Mouse (Mus musculus) forebrain, postnatal 0 days (tissue): Measurements from ENCODE around the gene Apc2. TPM values are rescaled to one million over a fixed set of nuclear protein-coding genes. Genes with fewer than 3 reads are reported as not detected.
"Not testable (repeated sequence)": the region's sequence is repeated elsewhere in the genome, so short reads cannot be mapped to it uniquely, and the experiment has no call there.

Experiments
- ATAC-seq: fragments of 200-750 bp; cut with Nextera tagmentation; 2 replicates; pipeline ENCODE4 v1.8.0; 2017; ENCODE audit warnings: mild to moderate bottlenecking, moderate library complexity
- DNase-seq: peaks from one replicate; pipeline ENCODE4 v3.0.0-alpha.2; 2015
- H3K27ac ChIP-seq: fragments of 300-500 bp; sonication (generic); 2 replicates; pipeline ENCODE4 v1.5.1; 2014; ENCODE audit warnings: low read depth, mild to moderate bottlenecking, antibody characterized with exemption, low read length, moderate library complexity, mixed read lengths
- H3K27me3 ChIP-seq: fragments of 300-500 bp; sonication (generic); 2 replicates; pipeline ENCODE4 v1.6.1; 2014; ENCODE audit warnings: mild to moderate bottlenecking, low read length, mixed read lengths; ENCODE audit not compliant: insufficient read depth
- H3K36me3 ChIP-seq: fragments of 300-500 bp; sonication (generic); 2 replicates; pipeline ENCODE4 v1.6.1; 2014; ENCODE audit warnings: mild to moderate bottlenecking, moderate library complexity; ENCODE audit not compliant: insufficient read depth
- H3K4me1 ChIP-seq: fragments of 300-500 bp; sonication (generic); 2 replicates; pipeline ENCODE4 v1.6.1; 2014; ENCODE audit warnings: antibody characterized with exemption; ENCODE audit not compliant: insufficient read depth
- H3K4me2 ChIP-seq: fragments of 300-500 bp; sonication (generic); 2 replicates; pipeline ENCODE4 v1.6.1; 2014; ENCODE audit warnings: low read depth, mild to moderate bottlenecking, moderate library complexity
- H3K4me3 ChIP-seq: fragments of 300-500 bp; sonication (generic); 2 replicates; pipeline ENCODE4 v1.5.1; 2014; ENCODE audit warnings: low read depth, low read length, mixed read lengths
- H3K9ac ChIP-seq: fragments of 300-500 bp; sonication (generic); 2 replicates; pipeline ENCODE4 v1.6.1; 2014; ENCODE audit warnings: mild to moderate bottlenecking
- H3K9me3 ChIP-seq: fragments of 300-500 bp; sonication (generic); 2 replicates; pipeline ENCODE4 v1.6.1; 2016; ENCODE audit warnings: low read length
- CTCF ChIP-seq: sonication (generic); IDR thresholded peaks from 2 replicates; pipeline ENCODE4 v1.5.1; 2016; ENCODE audit warnings: antibody characterized with exemption, control low read depth, low read depth
- WGBS: fragments of 180-500 bp; shearing (Covaris S2); extraction: QIAGEN DNeasy Blood & Tissue Kit; methylation state at CpG from one replicate; pipeline ENCODE4 v1.1.7; 2014; 5-methylcytosine and 5-hydroxymethylcytosine counted together
- polyA plus RNA-seq: library from polyadenylated mRNA; unstranded; fragments of >200 nt; fragmentation: Nextera tagmentation; extraction: Ambion mirVana; gene quantifications from 2 replicates; pipeline ENCODE4 v1.2.1, GENCODE M21; 2015
- total RNA-seq: library from RNA; depleted of rRNA; stranded (reverse); fragments of >200 nt; gene quantifications from 2 replicates; pipeline ENCODE4 v1.2.3, GENCODE M21; 2014

Apc2 gene
- total and polyA plus RNA-seq, 2 experiments from 2014 or later: 112 to 328 TPM

DNA sequence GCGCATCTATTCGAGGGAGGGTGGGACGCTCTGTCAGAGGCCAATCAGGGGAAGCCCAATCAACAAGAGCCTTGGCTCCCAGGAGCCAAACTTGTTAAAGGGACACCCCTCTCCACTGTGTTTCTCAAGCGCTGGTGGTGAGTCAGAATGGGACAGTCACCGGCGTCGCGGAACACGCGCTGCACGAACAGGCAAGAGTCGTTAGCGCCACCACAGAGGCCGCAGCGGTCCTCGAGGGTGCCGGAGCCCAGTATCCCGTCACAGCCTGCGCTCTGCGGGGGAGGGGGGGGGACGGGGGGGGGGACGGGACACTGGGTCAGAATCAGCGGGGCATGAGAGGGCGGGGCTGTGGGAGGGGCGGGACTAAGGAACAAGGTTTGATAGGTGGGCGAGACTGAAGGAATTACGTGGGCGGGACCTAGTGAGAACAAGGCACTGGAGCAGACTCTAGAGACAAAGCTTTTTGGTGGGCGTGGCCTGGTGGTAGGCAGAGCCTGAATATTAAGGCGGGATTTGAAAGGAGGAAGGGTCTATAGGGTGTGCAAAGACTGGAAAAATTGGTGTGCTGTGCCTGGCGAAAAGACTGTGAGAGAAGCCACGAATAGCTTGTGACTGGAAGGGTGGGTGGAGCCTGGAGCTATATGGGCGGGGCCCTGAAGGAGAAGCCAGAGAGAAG lies 47.1 kb downstream of the Apc2 start:
- Histone ChIP-seq H3K27ac (no peak overlapping the region), H3K4me2 (peak overlapping the region; percentile 49), H3K27me3 (peaks cover 70% of the 10 kb centered on the region), H3K4me1 (peaks cover 7% of the 10 kb centered on the region; the same call in 1 of the 2 replicates), H3K4me3 (peak overlapping the region; percentile 33), H3K9ac (0 out of 2 replicates have a peak overlapping the region, but pooled peaks have one; percentile 18), H3K9me3 (no peaks in the 10 kb centered on the region), H3K36me3 (no peaks in the 10 kb centered on the region)
- DNase-seq (peak; percentile 79), ATAC-seq (peak; percentile 86)
- under 1% methylated on average over 29 of the region's 33 CpGs for WGBS
- TF ChIP-seq CTCF: no peak

DNA sequence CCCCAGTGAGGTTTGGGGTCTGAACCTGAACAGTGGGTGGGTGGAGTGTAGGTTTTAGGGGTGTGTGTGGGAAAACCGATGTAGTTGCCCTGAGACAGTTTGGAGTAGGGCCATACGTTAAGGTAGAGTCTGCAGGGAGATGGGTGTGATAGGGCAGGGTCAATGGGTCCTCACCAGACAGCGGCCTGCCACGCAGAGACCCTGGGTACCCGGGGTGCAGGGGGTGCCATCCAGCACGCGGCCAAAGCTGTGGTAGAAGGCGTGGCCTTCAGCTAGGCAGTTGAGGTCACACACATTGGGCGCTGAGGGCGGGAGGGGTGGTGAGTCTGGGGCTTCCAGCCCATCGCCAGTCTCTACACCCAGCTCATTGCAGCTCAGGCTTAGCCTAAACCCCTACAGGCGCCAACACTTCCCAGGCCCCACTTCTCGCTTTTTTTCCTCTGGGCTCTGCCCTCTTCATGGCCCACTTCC lies 47.7 kb downstream of the Apc2 start:
- DNase-seq (no peak), ATAC-seq (no peak)
- TF ChIP-seq CTCF: no peak
- Histone ChIP-seq H3K4me1 (peaks cover 7% of the 10 kb centered on the region; the same call in 1 of the 2 replicates), H3K9me3 (no peaks in the 10 kb centered on the region), H3K4me2 (peak overlapping the region; percentile 49), H3K4me3 (peak overlapping the region; percentile 33), H3K27ac (no peak overlapping the region), H3K36me3 (no peaks in the 10 kb centered on the region), H3K27me3 (peaks cover 75% of the 10 kb centered on the region), H3K9ac (0 out of 2 replicates have a peak overlapping the region, but pooled peaks have one; percentile 18)
- WGBS: 30% methylated on average over 13 of the region's 13 CpGs

DNA sequence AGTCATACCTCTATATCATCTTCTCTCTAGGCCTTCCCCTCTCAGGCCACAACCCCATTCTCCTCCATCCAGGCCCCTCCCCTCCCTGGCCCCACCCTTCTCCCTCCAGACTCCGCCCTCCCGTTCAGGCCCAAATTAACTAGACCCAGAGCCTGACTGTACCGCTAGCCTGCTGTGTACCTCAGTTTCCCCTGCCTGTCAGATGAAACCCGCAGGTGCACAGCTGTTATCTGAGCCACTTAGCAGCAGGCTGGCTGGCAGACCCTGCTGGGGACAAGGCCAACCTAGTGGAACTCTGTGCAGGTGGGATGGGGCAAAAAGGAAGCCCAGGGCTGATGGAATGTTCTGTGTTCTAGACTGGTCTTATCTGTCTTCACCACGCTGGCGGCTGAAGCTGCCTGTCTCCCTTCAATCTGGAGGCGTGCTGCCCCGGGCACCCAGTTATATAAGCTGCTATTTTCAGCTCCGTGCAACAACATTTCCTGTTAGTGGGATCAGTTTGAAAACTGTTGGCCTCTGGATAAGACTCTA lies 48.4 kb downstream of the Apc2 start:
- Histone ChIP-seq H3K27me3 (peaks cover 83% of the 10 kb centered on the region), H3K9me3 (no peaks in the 10 kb centered on the region), H3K4me1 (peaks cover 7% of the 10 kb centered on the region; the same call in 1 of the 2 replicates), H3K9ac (no peak overlapping the region), H3K4me3 (no peak overlapping the region), H3K4me2 (no peak overlapping the region), H3K36me3 (no peaks in the 10 kb centered on the region), H3K27ac (no peak overlapping the region)
- DNase-seq (no peak), ATAC-seq (no peak)
- TF ChIP-seq CTCF: no peak
- 52% methylated on average over 9 of the region's 9 CpGs for WGBS

DNA sequence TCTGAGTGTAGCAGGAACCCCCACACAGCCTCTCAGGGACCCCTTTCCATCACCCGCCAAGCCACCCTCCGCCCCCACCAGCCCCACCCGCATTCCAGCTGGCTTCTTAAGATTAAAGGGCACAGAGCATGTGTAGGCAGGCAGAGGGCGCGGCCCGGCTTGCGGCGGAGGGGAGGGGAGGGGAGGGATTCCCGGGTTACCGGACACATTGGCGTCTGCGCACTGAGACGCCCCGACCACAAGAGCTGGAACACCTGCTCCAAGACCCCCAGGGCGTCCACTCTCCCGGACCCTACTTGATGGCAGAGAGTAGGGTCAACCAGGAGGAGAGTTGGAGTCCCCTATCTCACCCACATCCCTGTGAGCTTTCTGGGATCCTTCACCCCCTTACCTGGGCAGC lies 49.3 kb downstream of the Apc2 start:
- Histone ChIP-seq H3K9ac (no peak overlapping the region), H3K4me2 (no peak overlapping the region), H3K27ac (no peak overlapping the region), H3K27me3 (peaks cover 86% of the 10 kb centered on the region), H3K4me1 (peaks cover 7% of the 10 kb centered on the region; the same call in 1 of the 2 replicates), H3K9me3 (no peaks in the 10 kb centered on the region), H3K36me3 (no peaks in the 10 kb centered on the region), H3K4me3 (no peak overlapping the region)
- no peak for TF ChIP-seq CTCF
- 2% methylated on average over 16 of the region's 16 CpGs for WGBS
- DNase-seq (no peak), ATAC-seq (no peak)

DNA sequence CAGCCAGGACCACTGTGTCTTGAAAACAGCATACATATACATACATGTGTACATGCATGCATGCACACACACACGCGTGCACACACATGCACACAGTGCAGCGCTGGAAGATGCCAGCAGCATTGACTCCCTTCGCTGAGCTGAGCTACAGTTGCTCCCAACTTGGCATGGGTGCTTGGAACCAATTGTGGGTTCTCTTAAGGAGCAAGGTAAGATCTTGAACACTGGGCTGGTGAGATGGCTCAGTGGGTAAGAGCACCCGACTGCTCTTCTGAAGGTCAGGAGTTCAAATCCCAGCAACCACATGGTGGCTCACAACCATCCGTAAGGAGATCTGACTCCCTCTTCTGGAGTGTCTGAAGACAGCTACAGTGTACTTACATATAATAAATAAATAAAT lies 50.2 kb downstream of the Apc2 start:
- not testable (repeated sequence) for H3K4me3 ChIP-seq, H3K4me1 ChIP-seq, H3K9ac ChIP-seq, H3K9me3 ChIP-seq, H3K4me2 ChIP-seq, ATAC-seq, H3K27ac ChIP-seq, DNase-seq, H3K36me3 ChIP-seq
- 76% methylated on average over 5 of the region's 6 CpGs for WGBS
- H3K27me3 ChIP-seq: peaks cover 84% of the 10 kb centered on the region

DNA sequence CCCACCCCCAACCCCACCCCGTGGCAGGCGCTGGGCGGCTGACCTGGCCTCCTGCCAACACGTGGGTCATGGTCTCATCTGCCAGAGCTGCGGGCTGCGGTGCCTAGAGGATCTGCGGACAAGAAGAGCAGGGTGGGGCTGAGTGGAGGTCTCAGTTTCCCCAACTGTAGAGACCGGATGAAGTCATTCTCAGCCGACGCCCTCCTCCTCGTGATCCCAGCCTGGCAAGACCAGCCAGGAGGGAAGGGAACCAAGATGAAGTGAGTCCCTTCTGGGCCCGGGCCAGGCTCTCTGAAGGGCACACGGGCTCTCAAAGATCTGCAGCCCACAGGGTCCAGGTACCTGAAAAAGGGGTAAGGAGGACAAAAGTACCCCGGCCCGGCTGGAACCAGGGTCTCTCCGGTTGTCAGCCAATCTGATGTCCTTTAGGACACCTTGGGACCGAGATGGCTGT lies 51.8 kb downstream of the Apc2 start:
- Histone ChIP-seq H3K4me1 (peaks cover 7% of the 10 kb centered on the region; the same call in 1 of the 2 replicates), H3K27ac (no peak overlapping the region), H3K4me3 (no peak overlapping the region), H3K9ac (no peak overlapping the region), H3K36me3 (no peaks in the 10 kb centered on the region), H3K27me3 (peaks cover 79% of the 10 kb centered on the region), H3K9me3 (no peaks in the 10 kb centered on the region), H3K4me2 (no peak overlapping the region)
- TF ChIP-seq CTCF: no peak
- no peak for ATAC-seq
- 13% methylated on average over 17 of the region's 17 CpGs for WGBS
- DNase-seq: no peak

DNA sequence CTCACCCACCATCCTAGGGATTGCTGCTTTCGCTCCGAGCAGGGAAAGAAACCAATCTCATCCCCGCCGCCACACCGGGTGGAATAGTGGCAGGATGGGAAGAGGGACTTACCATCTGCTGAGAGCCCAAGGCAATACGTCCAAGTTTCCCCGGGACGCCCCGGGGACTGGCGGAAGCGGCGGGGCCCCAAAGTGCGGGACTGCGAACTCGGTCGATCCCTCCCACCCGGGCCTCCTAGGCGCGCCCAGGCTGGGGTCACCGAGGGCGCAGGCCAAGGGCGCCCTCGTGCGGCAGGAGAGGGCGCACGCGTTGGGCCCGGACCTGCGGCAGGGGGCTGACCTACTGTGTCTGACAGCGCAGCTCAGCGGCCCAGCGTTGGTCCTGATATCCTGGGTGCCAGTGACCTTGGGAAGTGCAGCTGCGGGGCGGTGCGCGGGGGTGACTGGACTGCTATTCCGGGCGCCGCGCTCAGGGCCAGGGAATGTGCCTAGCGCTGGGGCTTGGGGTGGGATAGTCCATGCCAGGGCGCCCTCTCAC lies 52.5 kb downstream of the Apc2 start, which contains the start of gene Adamtsl5:
Gene Adamtsl5 (minus strand): TSS at position 169 of the 538 bp plus-strand sequence.
- H3K27me3 ChIP-seq: peaks cover 79% of the 10 kb centered on the region
- ATAC-seq (peak; percentile 23; the same call in 1 of the 2 replicates), DNase-seq (no peak)
- no peak within 1 kb of the TSS for H3K27ac ChIP-seq
- no peaks in the 10 kb centered on the region for H3K36me3 ChIP-seq
- peaks cover 4% of the 10 kb centered on the region; the same call in 1 of the 2 replicates for H3K4me1 ChIP-seq
- no peak within 1 kb of the TSS for H3K4me3 ChIP-seq
- no peak within 1 kb of the TSS for H3K9ac ChIP-seq
- H3K9me3 ChIP-seq: no peaks in the 10 kb centered on the region
- 2% methylated on average over 42 of the region's 42 CpGs for WGBS
- peak within 1 kb of the TSS; percentile 6 for H3K4me2 ChIP-seq
- peak; percentile 51 for TF ChIP-seq CTCF
